Mouse (Mus musculus) midbrain, embryonic 11.5 days (tissue): ENCODE data around the gene Gap43. TPM values are rescaled to one million over a fixed set of nuclear protein-coding genes. Genes with fewer than 3 reads are reported as not detected.
A peak's percentile ranks its signal among the peaks of the same experiment; 100 is the strongest.

Experiments
- ATAC-seq: fragments of 200-750 bp; cut with Nextera tagmentation; 2 replicates; pipeline ENCODE4 v1.8.0; 2017; ENCODE audit warnings: moderate TSS enrichment, moderate library complexity; ENCODE audit not compliant: low FRiP score
- DNase-seq: peaks from one replicate; pipeline ENCODE4 v3.0.0; 2015; ENCODE audit warnings: low spot score; ENCODE audit errors: missing footprints
- H3K27ac ChIP-seq: fragments of 300-500 bp; sonication (generic); 2 replicates; pipeline ENCODE4 v1.5.1; 2014; ENCODE audit warnings: low read depth, low read length
- H3K27me3 ChIP-seq: fragments of 300-500 bp; sonication (generic); 2 replicates; pipeline ENCODE4 v1.6.1; 2014; ENCODE audit warnings: mild to moderate bottlenecking, low read length, moderate library complexity, mixed read lengths; ENCODE audit not compliant: control insufficient read depth, insufficient read depth
- H3K36me3 ChIP-seq: fragments of 300-500 bp; sonication (generic); 2 replicates; pipeline ENCODE4 v1.6.1; 2014; ENCODE audit warnings: mild to moderate bottlenecking, low read length, moderate library complexity, mixed read lengths; ENCODE audit not compliant: control insufficient read depth, insufficient read depth
- H3K4me1 ChIP-seq: fragments of 300-500 bp; sonication (generic); 2 replicates; pipeline ENCODE4 v1.6.1; 2014; ENCODE audit warnings: low read length; ENCODE audit not compliant: control insufficient read depth, insufficient read depth
- H3K4me2 ChIP-seq: fragments of 300-500 bp; sonication (generic); 2 replicates; pipeline ENCODE4 v1.6.1; 2014; ENCODE audit warnings: mild to moderate bottlenecking, moderate library complexity
- H3K4me3 ChIP-seq: fragments of 300-500 bp; sonication (generic); 2 replicates; pipeline ENCODE4 v1.5.1; 2014; ENCODE audit warnings: low read depth, low read length
- H3K9ac ChIP-seq: fragments of 300-500 bp; sonication (generic); 2 replicates; pipeline ENCODE4 v1.6.1; 2014; ENCODE audit warnings: low read length
- H3K9me3 ChIP-seq: fragments of 300-500 bp; sonication (generic); 2 replicates; pipeline ENCODE4 v1.6.1; 2016; ENCODE audit warnings: low read length; ENCODE audit not compliant: control insufficient read depth
- WGBS: fragments of 180-500 bp; shearing (Covaris S2); extraction: QIAGEN DNeasy Blood & Tissue Kit; methylation state at CpG from one replicate; pipeline ENCODE4 v1.1.7; 2014; 5-methylcytosine and 5-hydroxymethylcytosine counted together
- polyA plus RNA-seq: library from polyadenylated mRNA; unstranded; fragments of >200 nt; fragmentation: Nextera tagmentation; extraction: Ambion mirVana; gene quantifications from 2 replicates; pipeline ENCODE4 v1.2.1, GENCODE M21; 2014

The Gap43 gene
- polyA plus RNA-seq, 1 experiment from 2014 or later, result 301 TPM

DNA sequence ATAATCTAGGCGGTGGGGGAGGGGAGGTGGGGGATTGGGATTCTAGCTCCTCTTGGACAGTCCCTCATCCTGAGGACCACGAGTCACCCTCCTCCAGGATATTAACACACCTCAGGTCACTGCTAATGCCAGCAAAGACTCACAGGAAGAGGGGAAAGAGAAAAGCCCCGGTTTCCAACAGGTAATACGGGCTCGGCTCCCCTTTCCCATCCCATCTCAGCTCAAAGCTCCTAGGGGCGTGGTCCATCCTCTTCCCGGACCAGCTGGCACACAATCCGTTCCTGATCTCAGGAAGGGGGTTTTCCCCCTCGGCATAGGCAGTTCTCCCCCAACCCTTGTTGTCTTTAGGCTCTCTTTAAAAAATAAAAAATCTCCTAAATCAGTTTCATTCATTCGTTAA, 939 bp downstream of the Gap43 start:
- peak overlapping the region; percentile 65 for H3K9ac ChIP-seq
- H3K4me2 ChIP-seq, result peak overlapping the region; percentile 72
- 0% methylated on average over 10 of the region's 10 CpGs for WGBS
- ATAC-seq, result 0 out of 2 replicates have a peak, but pooled peaks have one; percentile 36
- H3K27ac ChIP-seq, result peak overlapping the region; percentile 59; the same call in 1 of the 2 replicates
- H3K27me3 ChIP-seq, result no peaks in the 10 kb centered on the region
- no peaks in the 10 kb centered on the region for H3K36me3 ChIP-seq
- H3K4me1 ChIP-seq, result peaks cover 20% of the 10 kb centered on the region
- H3K9me3 ChIP-seq, result no peaks in the 10 kb centered on the region
- DNase-seq, result peak; percentile 91
- H3K4me3 ChIP-seq, result peak overlapping the region; percentile 36

DNA sequence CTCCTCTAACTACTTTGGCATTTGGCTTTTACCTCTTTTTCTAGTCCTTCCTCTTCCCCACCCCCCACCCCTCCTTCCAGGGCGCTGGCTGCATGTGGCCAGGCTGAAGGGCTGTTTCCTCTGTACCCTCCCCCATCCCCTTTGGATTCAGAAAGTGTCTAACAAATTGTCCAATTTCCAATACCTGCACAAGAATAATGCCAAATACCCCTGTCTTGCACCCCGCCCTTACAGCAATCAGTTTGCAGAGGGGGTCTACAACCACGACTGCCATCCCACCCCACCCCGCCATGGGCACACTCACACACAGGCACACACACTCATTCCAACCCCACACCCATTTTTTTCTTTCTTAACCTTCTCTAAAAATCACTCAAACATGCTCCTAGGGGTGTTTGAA, 1.5 kb downstream of the Gap43 start:
- Histone ChIP-seq H3K9me3 (no peaks in the 10 kb centered on the region), H3K36me3 (no peaks in the 10 kb centered on the region), H3K27me3 (no peaks in the 10 kb centered on the region), H3K27ac (no peak overlapping the region; the same call in 1 of the 2 replicates), H3K4me2 (peak overlapping the region; percentile 72), H3K4me3 (peak overlapping the region; percentile 36), H3K4me1 (peaks cover 20% of the 10 kb centered on the region), H3K9ac (peak overlapping the region; percentile 65)
- ATAC-seq, result peak; percentile 26; the same call in 1 of the 2 replicates
- DNase-seq, result no peak
- 6% methylated on average over 4 of the region's 4 CpGs for WGBS

DNA sequence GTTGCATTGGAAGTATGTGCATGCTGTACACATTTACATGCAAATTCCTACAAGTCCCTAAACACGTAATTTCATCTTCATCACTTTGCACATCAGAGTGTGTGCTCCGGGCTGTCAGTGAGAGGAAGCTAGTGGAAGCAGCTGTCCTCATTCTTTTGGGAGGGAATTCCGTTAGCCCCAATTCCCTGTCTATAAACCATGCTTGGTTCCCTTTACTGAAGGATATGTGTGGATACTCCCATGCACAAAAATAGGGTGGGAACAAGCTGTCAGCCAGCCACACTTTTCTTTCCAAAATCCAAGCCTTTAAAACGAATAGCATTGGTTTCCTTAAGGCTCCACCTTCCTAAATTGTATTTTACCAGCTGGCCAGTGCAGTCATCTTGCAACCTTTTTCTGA, 2.1 kb downstream of the Gap43 start:
- Histone ChIP-seq H3K27me3 (no peaks in the 10 kb centered on the region), H3K27ac (peak overlapping the region; percentile 36; the same call in 1 of the 2 replicates), H3K9ac (peak overlapping the region; percentile 65; the same call in 1 of the 2 replicates), H3K4me2 (peak overlapping the region; percentile 72), H3K4me1 (peaks cover 20% of the 10 kb centered on the region), H3K36me3 (no peaks in the 10 kb centered on the region), H3K4me3 (peak overlapping the region; percentile 36), H3K9me3 (no peaks in the 10 kb centered on the region)
- DNase-seq, result no peak
- no peak for ATAC-seq
- 31% methylated on average over 4 of the region's 4 CpGs for WGBS

DNA sequence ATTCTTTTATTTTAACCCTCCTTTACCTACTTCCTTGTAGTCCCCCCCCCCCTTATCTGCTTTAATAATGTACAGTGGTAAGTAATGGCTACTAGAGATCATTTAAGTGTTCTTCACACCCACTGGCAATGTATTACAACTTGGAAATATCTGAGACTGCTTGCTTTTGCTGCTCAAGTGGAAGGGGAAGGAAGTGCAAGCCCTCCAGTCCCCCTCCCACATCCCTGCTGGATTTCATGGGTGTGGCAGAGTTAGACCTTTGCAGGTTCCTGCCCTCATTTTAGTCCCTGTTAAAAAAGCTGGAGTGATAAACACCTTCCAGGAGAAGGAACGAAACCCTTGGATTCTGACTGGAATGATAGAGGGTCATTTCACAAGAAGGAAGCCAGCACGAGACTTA, 2.8 kb downstream of the Gap43 start:
- ATAC-seq (no peak), DNase-seq (no peak)
- H3K4me3 ChIP-seq, result peak overlapping the region; percentile 36; the same call in 1 of the 2 replicates
- H3K27ac ChIP-seq, result no peak overlapping the region
- peak overlapping the region; percentile 72 for H3K4me2 ChIP-seq
- no peaks in the 10 kb centered on the region for H3K9me3 ChIP-seq
- WGBS, result 59% methylated on average over 2 of the region's 2 CpGs
- peaks cover 20% of the 10 kb centered on the region for H3K4me1 ChIP-seq
- H3K9ac ChIP-seq, result no peak overlapping the region
- H3K36me3 ChIP-seq, result no peaks in the 10 kb centered on the region
- H3K27me3 ChIP-seq, result no peaks in the 10 kb centered on the region

DNA sequence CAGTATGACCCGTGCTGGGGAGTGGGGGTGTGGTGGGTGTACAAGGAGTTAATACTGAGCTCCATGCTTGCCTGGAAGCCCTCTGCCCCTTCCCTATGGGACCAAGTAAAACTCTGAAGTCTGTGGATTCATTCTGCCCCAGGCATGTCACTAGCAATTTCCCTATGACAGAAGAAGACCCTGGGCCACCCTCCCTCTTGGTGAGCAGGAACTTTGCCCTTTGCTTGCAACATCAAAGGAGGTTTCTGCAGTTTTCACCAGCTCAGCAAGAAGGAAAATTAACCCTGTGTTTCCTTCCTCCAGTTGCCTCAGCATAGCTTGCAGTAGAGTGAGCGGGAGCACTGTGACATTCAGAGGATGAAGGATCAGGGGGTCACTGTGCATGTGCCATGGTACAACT, 3.8 kb downstream of the Gap43 start:
- Histone ChIP-seq H3K4me3 (no peak overlapping the region), H3K9me3 (no peaks in the 10 kb centered on the region), H3K9ac (no peak overlapping the region), H3K27me3 (no peaks in the 10 kb centered on the region), H3K4me2 (peak overlapping the region; percentile 72), H3K36me3 (no peaks in the 10 kb centered on the region), H3K27ac (no peak overlapping the region), H3K4me1 (peaks cover 20% of the 10 kb centered on the region)
- no peak for DNase-seq
- WGBS, result 23% methylated on average over 2 of the region's 2 CpGs
- ATAC-seq, result 0 out of 2 replicates have a peak, but pooled peaks have one; percentile 25

DNA sequence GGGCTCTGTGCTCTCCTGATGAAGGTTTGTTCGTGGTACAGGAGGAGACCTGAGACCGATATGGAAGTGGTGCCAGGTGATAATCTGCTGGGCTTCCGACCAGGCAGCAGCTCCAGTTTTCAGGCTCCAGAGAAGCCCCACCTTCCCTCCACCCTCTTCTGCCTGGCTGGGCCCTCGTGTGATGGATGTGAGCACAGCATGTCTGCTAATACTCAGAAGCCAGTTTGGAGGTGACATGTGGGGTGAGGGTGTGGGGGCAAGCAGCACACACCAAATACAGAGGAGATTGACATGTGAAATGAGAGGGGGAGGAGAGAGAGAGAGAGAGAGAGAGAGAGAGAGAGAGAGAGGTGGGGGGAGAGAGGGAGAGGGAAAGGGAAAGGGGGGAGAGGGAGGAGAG, 8.1 kb downstream of the Gap43 start:
- ATAC-seq (no peak), DNase-seq (no peak)
- no peak overlapping the region for H3K4me3 ChIP-seq
- no peak overlapping the region for H3K9ac ChIP-seq
- no peaks in the 10 kb centered on the region for H3K9me3 ChIP-seq
- no peaks in the 10 kb centered on the region for H3K36me3 ChIP-seq
- no peaks in the 10 kb centered on the region for H3K27me3 ChIP-seq
- WGBS, result 37% methylated on average over 4 of the region's 4 CpGs
- H3K27ac ChIP-seq, result no peak overlapping the region
- H3K4me1 ChIP-seq, result peaks cover 9% of the 10 kb centered on the region
- H3K4me2 ChIP-seq, result no peak overlapping the region

DNA sequence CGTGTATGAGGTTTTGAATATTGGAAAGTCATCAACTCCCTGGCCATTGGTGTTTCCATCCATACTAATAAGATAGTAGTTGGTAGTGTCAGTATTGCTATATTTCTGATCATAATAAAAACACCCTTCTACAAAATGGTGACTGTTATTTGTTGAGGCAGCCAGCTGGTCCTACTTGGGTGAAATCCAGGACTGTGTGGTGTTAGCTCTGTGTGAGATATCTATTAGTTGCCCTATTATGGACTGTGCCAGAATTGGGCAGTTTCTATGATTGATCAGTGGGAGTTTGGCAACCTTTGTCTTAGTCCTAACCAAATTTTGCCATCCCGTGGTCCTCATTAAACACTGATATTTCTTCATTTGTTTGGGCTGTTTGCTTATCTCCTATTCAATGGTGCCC, 14.3 kb downstream of the Gap43 start:
- no peak for ATAC-seq
- no peaks in the 10 kb centered on the region for H3K9me3 ChIP-seq
- DNase-seq, result no peak
- H3K4me3 ChIP-seq, result no peak overlapping the region
- no peaks in the 10 kb centered on the region for H3K36me3 ChIP-seq
- H3K4me2 ChIP-seq, result no peak overlapping the region
- H3K27me3 ChIP-seq, result no peaks in the 10 kb centered on the region
- H3K9ac ChIP-seq, result no peak overlapping the region
- no peak overlapping the region for H3K27ac ChIP-seq
- WGBS, result 76% methylated on average over 2 of the region's 2 CpGs
- no peaks in the 10 kb centered on the region for H3K4me1 ChIP-seq

DNA sequence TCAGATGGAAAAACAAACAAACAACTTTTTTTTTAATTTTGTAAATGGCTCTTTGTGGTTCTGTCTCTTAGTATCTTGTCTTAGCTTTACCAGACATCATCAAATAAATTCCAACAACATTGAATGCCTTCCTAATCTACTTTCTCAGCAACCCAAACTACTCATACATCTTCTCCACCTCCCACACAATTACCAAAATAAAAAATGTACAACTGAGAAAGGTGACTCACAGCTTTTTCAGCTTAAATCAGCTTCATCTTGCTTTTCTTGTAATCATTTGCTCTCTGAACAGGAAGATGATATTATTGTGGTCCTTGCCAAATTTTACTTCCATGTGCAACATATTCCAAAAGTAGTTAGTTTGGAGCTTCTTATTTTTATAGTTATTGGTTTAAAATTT, 14.9 kb downstream of the Gap43 start:
- no peak for DNase-seq
- no peak overlapping the region for H3K9ac ChIP-seq
- H3K4me2 ChIP-seq, result no peak overlapping the region
- H3K36me3 ChIP-seq, result no peaks in the 10 kb centered on the region
- ATAC-seq, result no peak
- H3K27ac ChIP-seq, result no peak overlapping the region
- no peak overlapping the region for H3K4me3 ChIP-seq
- H3K27me3 ChIP-seq, result no peaks in the 10 kb centered on the region
- no peaks in the 10 kb centered on the region for H3K4me1 ChIP-seq
- H3K9me3 ChIP-seq, result no peaks in the 10 kb centered on the region

DNA sequence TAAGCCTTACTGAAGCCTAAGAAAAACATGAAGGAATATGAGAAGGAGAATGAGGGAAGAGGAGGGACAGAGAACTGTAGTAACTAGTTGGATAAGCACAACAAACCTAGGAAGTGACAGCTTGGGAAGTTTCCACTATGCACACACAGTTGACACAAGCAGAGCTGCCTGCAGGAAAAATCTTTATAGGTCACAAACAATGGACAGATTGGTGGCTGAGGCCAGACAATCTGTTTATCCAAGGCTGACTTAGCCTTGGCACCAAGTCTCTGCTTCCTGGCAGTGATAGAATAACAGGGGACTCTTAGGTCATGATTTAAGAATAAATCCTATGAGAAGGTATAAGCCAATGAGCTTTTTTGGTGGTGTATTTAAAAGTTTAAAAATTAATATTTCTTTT, 20.6 kb downstream of the Gap43 start:
- DNase-seq (no peak), ATAC-seq (no peak)
- H3K4me1 ChIP-seq, result no peaks in the 10 kb centered on the region
- H3K27me3 ChIP-seq, result no peaks in the 10 kb centered on the region
- no peak overlapping the region for H3K4me3 ChIP-seq
- H3K9ac ChIP-seq, result no peak overlapping the region
- no peak overlapping the region for H3K27ac ChIP-seq
- H3K36me3 ChIP-seq, result no peaks in the 10 kb centered on the region
- no peaks in the 10 kb centered on the region for H3K9me3 ChIP-seq
- no peak overlapping the region for H3K4me2 ChIP-seq

DNA sequence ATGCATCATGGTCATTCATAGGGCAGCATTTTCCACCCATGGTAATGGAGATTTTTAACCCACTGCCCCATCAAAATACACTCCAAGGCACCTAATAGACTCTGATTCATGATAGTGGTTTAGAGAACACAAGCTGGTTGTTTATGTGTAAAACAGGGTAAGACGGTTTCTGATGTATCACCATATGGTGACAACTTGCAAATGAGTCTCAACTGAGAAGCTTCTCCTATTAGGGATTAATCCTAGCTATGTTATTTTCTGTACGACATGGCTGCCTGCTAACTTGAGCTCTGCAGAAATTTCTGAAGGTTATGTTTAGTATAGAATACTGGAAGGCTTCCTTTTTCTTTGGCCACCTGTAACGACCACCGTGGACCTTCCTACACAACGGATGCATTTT, 21.1 kb downstream of the Gap43 start:
- no peak overlapping the region for H3K4me2 ChIP-seq
- H3K4me3 ChIP-seq, result no peak overlapping the region
- 85% methylated on average over 5 of the region's 5 CpGs for WGBS
- H3K4me1 ChIP-seq, result no peaks in the 10 kb centered on the region
- ATAC-seq, result no peak
- H3K36me3 ChIP-seq, result no peaks in the 10 kb centered on the region
- DNase-seq, result no peak
- no peaks in the 10 kb centered on the region for H3K9me3 ChIP-seq
- no peak overlapping the region for H3K27ac ChIP-seq
- H3K27me3 ChIP-seq, result no peaks in the 10 kb centered on the region
- no peak overlapping the region for H3K9ac ChIP-seq
